Mouse (Mus musculus): Measurements from ENCODE around the gene Rilp.

DNA sequence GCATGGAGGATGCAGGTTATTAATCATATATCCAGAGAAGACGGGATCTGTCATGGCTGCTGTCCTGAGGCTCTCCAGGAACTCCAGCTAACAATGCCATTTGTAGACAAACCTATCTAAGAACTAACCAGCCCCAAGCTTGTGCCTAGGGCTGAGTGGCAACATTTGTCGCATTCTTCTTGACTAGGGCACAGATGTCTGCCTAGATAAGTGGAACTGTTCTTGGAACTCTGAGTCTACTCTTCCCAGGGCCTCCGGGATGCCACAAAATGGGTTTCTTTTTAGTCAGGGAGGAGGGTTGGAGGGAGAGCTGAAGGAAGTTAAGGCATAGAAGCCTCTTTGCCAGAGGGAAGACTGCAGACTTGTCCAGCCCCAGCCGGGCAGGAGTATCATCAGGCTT lies 36.2 kb downstream of the Rilp start:
- TF ChIP-seq CTCF (IDR thresholded peaks at IDR 0.05; ENCODE audit: borderline replicate concordance, insufficient read depth, low read length) (no peak), POLR2A (IDR thresholded peaks at IDR 0.05; ENCODE audit: low read depth, low read length) (no peak)
